Mouse (Mus musculus): Measurements from ENCODE around the gene Cdh16.
"Not testable (repeated sequence)": the region's sequence is repeated elsewhere in the genome, so short reads cannot be mapped to it uniquely, and the experiment has no call there.

The Cdh16 gene

GRCm38 (mm10) chr8:104590284-104590683 is 33.9 kb downstream of the Cdh16 start:
- in situ Hi-C loops (cut with MboI, MseI) = no loop called here

GRCm38 (mm10) chr8:104584522-104584921 is 39.7 kb downstream of the Cdh16 start:
- in situ Hi-C loops (cut with MboI, MseI) = no loop called here

- in situ Hi-C loops (cut with MboI, MseI) = not testable (repeated sequence)
Measured at GRCm38 (mm10) chr8:104577606-104578005, 46.6 kb downstream of the Cdh16 start.

GRCm38 (mm10) chr8:104576820-104577219 is 47.4 kb downstream of the Cdh16 start:
- in situ Hi-C loops (cut with MboI, MseI) = no loop called here

GRCm38 (mm10) chr8:104570436-104571343 is 53.5 kb downstream of the Cdh16 start:
- in situ Hi-C loops (cut with MboI, MseI) = no loop called here

- in situ Hi-C loops (cut with MboI, MseI) = no loop called here
Measured at GRCm38 (mm10) chr8:104569559-104569958, 54.6 kb downstream of the Cdh16 start.

- in situ Hi-C loops (cut with MboI, MseI) = no loop called here
Measured at GRCm38 (mm10) chr8:104565457-104565798, 58.8 kb downstream of the Cdh16 start.

- in situ Hi-C loops (cut with MboI, MseI) = no loop called here
Measured at GRCm38 (mm10) chr8:104564633-104565456, 59.4 kb downstream of the Cdh16 start.

GRCm38 (mm10) chr8:104560731-104561130 is 63.5 kb downstream of the Cdh16 start:
- in situ Hi-C loops (cut with MboI, MseI) = no loop called here

GRCm38 (mm10) chr8:104557226-104557625 is 67.0 kb downstream of the Cdh16 start:
- in situ Hi-C loops (cut with MboI, MseI) = loop anchor here (10.0 kb wide), 1 partner anchor 1978 kb away; no protein-coding TSS in a partner anchor

GRCm38 (mm10) chr8:104555191-104555590 is 69.0 kb downstream of the Cdh16 start:
- in situ Hi-C loops (cut with MboI, MseI) = loop anchor here (10.0 kb wide), 1 partner anchor 1980 kb away; no protein-coding TSS in a partner anchor

Data from T-helper 1 cell (primary cell).